Mouse (Mus musculus): ENCODE results near the gene Uck1.

- peak; percentile 80 for TF ChIP-seq CTCF (IDR thresholded peaks at IDR 0.05; ENCODE audit: low read depth)
- TF ChIP-seq EP300 (optimal IDR thresholded peaks at IDR 0.05): no peak
Observed at GRCm38 (mm10) chr2:32282727-32283126, 22.8 kb upstream of the Uck1 start.

All from stomach, postnatal 0 days (tissue).